Mouse (Mus musculus): ENCODE measurements around the gene Cyb5rl.

DNA sequence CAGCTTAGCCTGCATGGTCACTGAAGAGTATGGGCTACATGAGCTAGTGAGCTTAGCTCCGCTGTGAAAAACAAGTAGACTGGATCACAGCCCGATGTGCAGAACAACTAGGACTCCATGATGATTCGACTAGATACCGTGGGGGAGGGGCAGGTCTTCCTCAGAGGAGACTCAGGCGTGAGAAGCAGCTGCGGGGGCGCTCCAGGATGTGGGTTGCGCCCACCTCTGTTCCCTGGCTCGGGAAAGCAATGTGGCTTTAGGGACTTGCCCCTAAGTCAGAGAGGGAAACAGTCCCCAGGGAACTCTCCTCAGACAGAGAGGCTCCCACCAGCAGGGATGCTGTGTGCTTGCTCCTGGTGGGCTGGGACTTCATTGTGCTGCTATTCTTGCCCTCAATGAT is 63.7 kb downstream of the Cyb5rl start:
- TF ChIP-seq CTCF (IDR thresholded peaks at IDR 0.05) (no peak), POLR2A (IDR thresholded peaks at IDR 0.05; ENCODE audit: insufficient read depth, low read depth, low read length) (no peak)
